Mouse (Mus musculus): ENCODE results near the gene Notum.
"Not testable (repeated sequence)": the region's sequence is repeated elsewhere in the genome, so short reads cannot be mapped to it uniquely, and the experiment has no call there.

DNA sequence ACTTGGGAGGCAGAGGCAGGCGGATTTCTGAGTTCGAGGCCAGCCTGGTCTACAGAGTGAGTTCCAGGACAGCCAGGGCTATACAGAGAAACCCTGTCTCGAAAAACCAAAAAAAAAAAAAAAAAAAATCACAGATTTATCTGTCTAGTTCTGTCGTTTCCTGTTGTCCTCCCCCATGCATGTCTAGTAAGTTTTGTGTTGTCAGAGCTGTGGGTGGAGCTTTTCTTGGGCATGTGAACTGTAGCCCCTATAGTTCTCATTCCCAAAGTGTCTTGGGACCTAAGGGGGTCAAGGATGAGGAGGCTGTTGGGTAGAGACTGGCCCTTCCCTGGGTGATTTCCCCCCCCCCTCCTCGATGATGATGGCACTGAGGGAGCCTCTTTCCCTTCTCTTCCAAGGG lies 14.9 kb upstream of the Notum start:
- not testable (repeated sequence) for TF ChIP-seq POLR2A (IDR thresholded peaks at IDR 0.05; ENCODE audit: low read depth, low read length); CTCF (IDR thresholded peaks at IDR 0.05; ENCODE audit: borderline replicate concordance, insufficient read depth, low read length)
